Mouse (Mus musculus) urinary bladder, postnatal 0 days (tissue): ENCODE measurements around the gene Wdr60. TPM values are rescaled to one million over a fixed set of nuclear protein-coding genes. Genes with fewer than 3 reads are reported as not detected.

Experiments
- microRNA-seq: library from miRNA; unstranded; fragments of <30 nt; microRNA quantifications from one replicate; pipeline ENCODE4, GENCODE M21; 2016
- polyA plus RNA-seq: library from polyadenylated mRNA; unstranded; fragments of >200 nt; fragmentation: Nextera tagmentation; extraction: Ambion mirVana; gene quantifications from 2 replicates; pipeline ENCODE4 v1.2.1, GENCODE M21; 2015

Wdr60 gene
- 7.3 and 8.9 TPM in 2 replicates for polyA plus RNA-seq

DNA sequence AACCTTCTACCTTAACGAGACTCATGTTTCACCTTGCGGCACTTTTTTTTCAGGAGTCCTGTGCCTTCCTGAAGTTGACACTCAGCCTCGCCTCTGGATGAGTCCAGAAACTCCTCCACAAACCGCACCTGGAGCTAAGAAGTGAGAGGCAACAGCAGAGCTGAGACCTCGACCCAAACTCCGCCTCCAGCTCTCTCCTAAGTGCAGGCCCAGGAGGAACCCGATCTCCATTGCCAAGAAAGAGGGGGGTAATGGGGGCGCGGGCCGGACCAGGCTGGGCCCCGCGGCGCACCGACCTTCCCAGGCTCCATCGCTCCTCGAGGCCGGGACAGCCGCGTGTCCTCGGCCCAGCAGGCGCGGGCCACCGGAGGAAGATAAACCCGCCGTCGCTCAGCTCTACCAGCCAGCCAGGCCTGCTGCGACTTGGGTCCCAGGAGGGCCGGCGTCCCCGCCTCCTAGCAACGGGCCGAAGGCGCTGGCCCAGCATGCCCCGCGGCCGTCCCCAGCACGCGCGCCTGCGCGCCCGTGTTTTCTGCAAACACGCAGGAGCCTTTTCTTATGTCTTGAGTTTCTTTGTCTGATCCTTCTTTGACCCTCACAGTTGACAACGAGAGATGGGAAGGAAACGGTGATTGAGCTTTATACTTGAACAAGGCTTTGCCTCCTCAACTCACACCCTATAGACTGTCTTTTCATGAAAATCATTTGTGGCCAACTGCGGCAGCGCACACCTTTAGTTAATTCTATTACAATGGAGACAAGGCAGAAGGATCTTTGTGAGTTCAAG lies at the start of gene Wdr60:
Gene Wdr60, minus strand, starts transcription at position 468 of the 787 bp plus-strand sequence.

DNA sequence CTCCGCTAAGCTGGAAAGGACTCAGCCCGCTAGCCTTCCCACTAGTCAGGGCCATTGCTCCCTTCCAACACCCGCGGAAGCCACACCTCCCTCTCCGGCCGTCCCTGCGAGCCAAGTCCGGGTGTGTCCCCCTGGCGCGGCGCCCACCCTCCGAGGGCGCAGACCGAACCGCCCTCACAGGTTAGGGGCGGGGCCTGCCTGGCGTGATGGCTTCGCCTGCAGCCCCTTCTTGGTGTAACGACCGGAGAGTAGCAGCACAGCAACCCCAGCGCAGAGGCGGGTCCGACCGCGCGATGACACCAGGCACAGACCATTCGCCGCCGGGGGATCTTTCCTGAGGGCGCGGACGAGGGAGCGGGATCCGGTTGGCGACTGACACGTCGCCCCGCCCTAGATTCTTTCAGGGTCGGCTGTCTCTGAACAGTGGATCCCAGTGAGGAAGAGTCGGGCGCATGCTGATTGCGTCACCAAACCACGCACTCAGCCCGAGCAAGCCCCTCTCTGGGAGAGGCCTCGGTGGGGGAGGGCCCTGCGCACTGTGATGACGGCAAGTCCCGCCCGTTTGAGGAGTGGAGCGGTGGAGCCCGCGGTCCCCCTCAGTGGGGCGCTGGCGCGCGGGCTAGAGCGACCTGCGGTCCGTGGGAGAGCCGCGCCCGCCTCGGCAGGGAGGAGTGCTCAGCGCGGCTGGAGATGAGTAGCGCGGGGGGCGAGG lies 18.0 kb upstream of the Wdr60 start, which contains the start of gene Esyt2:
Gene Esyt2, plus strand, starts transcription at position 544 of the 712 bp plus-strand sequence.

DNA sequence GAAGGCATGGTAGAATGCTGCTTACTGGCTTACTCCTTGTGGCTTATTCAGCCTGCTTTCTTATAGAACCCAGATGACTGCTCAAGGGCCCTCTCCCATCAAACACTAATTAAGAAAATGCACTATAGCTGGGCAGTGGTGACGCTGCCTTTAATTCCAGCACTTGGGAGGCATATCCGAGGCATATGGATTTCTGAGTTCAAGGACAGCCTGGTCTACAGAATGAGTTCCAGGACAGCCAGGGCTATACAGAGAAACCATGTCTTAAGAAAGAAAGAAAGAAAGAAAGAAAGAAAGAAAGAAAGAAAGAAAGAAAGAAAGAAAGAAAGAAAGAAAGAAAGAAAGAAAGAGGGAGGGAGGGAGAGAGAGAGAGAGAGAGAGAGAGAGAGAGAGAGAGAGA lies 12.3 kb upstream of the Wdr60 start, which contains the start of gene Gm11027:
Gene Gm11027, plus strand, starts transcription at position 301 of the 400 bp plus-strand sequence.

Small RNA genes within 50 kb of the gene (microRNA-seq; reads per million reads assigned to microRNA genes)
- not detected for gene Gm23190

Other genes starting within 250 kb of the Wdr60 start
- 24.2 and 26.7 TPM in 2 replicates for gene Zfp386, start 215.3 kb downstream of the Wdr60 start, polyA plus RNA-seq
- gene Vipr2, start 185.3 kb downstream of the Wdr60 start, polyA plus RNA-seq = 0.26 and 0.34 TPM in 2 replicates
- gene Gm11027, start 12.4 kb upstream of the Wdr60 start, polyA plus RNA-seq = not detected in 2 replicates
- 25.9 and 30.2 TPM in 2 replicates for gene Esyt2, start 18.2 kb upstream of the Wdr60 start, polyA plus RNA-seq
- gene Ncapg2, start 142.4 kb upstream of the Wdr60 start, polyA plus RNA-seq = 6.6 and 11.1 TPM in 2 replicates
- gene Ptprn2, start 222.7 kb upstream of the Wdr60 start, polyA plus RNA-seq = 0.13 TPM in 1 of 2 replicates, not detected in the other